Mouse (Mus musculus) cortical plate, adult 2 months (tissue): ENCODE data around the gene Slc6a20a. TPM values are rescaled to one million over a fixed set of nuclear protein-coding genes. Genes with fewer than 3 reads are reported as not detected.
A peak's percentile ranks its signal among the peaks of the same experiment; 100 is the strongest.

Source experiments
- H3K27ac ChIP-seq: fragments of 200-500 bp; 2 replicates; pipeline ENCODE4 v1.5.1; 2012; ENCODE audit warnings: low read length, control low read depth, inconsistent platforms; ENCODE audit not compliant: insufficient read depth
- H3K4me1 ChIP-seq: fragments of 200-500 bp; 2 replicates; pipeline ENCODE4 v1.6.1; 2011; ENCODE audit warnings: low read length; ENCODE audit not compliant: control insufficient read depth, insufficient read depth
- H3K4me3 ChIP-seq: fragments of 200-500 bp; 2 replicates; pipeline ENCODE4 v1.5.1; 2011; ENCODE audit warnings: mild to moderate bottlenecking, low read length, control low read depth; ENCODE audit not compliant: insufficient read depth
- CTCF ChIP-seq: fragments of 200-500 bp; IDR thresholded peaks from 2 replicates; pipeline ENCODE4 v1.5.1; 2011; ENCODE audit warnings: mild to moderate bottlenecking, control low read depth, low read length; ENCODE audit not compliant: insufficient read depth; ENCODE audit errors: extremely low read depth
- POLR2A ChIP-seq: fragments of 200-500 bp; IDR thresholded peaks from 2 replicates; pipeline ENCODE4 v1.6.1; 2011; ENCODE audit warnings: mild to moderate bottlenecking, low read length, control low read depth; ENCODE audit not compliant: insufficient read depth; ENCODE audit errors: extremely low read depth
- polyA plus RNA-seq: library from polyadenylated mRNA; depleted of rRNA; stranded (reverse); fragments of >200 nt; gene quantifications from 2 replicates; pipeline ENCODE4 v1.2.3, GENCODE M21; 2012; rRNA removed

Gene Slc6a20a
- polyA plus RNA-seq = 19.0 and 23.0 TPM in 2 replicates

DNA sequence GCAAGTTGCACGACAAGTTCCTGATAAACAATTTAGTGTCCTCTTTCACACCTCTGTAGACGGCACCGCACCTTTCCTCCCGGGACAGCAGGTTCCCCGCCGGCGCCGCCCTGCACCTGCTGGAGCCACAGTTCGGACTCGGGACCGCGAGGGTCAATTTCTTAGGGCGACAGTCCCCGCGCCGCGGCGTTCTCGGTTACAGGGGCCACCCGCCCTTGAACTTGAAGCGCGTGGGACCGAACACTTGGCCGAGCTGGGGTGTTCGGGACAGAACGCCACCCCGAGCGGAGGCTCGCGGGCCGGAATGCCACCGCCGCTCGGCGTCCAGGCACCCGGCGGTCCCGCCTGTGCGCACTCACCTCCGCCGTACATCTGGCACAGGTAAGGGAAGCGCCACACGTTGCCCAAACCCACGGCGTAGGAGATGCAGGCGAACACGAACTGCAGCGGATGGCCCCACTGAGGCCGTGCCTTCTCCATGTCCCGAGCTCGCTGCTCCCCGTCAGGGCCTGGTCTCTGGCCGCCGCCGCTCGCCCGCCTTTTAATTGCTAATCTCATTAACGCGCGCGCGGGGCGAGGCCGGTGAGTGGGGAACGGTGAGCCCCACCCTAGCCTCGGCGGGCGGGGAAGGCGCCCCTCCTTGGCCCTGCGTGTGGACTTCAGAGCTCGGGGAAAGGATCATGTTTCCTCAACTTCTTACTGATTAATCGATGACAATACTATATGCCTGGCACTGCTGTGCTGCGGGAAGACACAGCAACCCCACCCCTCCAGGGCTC is at the start of gene Slc6a20a, which contains the start of gene Ccr9:
TSS of gene Slc6a20a (minus strand) at position 559 of the 779 bp plus-strand sequence.
TSS of gene Ccr9 (plus strand) at position 113 of the 779 bp plus-strand sequence.
- Histone ChIP-seq H3K27ac (peak within 1 kb of the TSS; percentile 37; the same call in 1 of the 2 replicates), H3K4me1 (no peaks in the 10 kb centered on the region), H3K4me3 (peak within 1 kb of the TSS; percentile 23)
- TF ChIP-seq CTCF (no peak), POLR2A (no peak)

DNA sequence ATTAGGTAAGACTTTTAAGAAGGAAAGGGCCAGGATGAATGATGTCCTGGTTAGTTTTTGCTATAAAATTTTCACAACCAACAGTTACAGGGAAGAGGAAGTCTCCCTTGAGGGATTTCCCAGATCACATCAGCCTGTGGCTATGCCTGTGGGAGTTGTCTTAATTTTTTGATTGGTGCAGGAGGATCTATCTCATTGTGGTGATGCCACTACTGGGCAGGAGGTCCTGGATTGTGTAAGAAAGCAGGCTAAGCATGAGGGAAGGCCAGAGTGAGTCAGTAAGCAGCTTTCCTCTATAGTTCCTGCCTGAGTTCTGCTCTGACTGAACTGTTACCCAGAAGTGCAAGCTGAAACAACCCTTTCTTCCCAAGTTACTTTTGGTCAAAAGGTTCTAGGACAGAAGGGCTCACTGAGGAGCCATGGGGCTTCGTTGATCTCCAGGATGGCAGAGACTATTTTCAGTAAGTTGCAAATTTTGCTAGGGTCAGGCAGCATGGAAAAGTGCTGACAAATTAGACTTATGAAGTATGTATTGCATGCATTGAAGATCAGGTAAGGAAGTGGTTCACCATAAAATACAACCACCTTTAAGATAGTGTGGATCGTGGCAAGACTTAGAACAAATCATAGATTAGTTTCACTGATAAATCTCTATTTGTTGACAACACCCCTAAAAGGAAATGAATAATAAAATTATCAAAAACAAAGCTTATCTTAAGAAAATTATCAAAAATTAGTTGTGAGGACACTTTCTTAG is 44.2 kb upstream of the Slc6a20a start:
- Histone ChIP-seq H3K27ac (no peak overlapping the region), H3K4me1 (no peaks in the 10 kb centered on the region), H3K4me3 (no peak overlapping the region)
- no peak for TF ChIP-seq POLR2A

DNA sequence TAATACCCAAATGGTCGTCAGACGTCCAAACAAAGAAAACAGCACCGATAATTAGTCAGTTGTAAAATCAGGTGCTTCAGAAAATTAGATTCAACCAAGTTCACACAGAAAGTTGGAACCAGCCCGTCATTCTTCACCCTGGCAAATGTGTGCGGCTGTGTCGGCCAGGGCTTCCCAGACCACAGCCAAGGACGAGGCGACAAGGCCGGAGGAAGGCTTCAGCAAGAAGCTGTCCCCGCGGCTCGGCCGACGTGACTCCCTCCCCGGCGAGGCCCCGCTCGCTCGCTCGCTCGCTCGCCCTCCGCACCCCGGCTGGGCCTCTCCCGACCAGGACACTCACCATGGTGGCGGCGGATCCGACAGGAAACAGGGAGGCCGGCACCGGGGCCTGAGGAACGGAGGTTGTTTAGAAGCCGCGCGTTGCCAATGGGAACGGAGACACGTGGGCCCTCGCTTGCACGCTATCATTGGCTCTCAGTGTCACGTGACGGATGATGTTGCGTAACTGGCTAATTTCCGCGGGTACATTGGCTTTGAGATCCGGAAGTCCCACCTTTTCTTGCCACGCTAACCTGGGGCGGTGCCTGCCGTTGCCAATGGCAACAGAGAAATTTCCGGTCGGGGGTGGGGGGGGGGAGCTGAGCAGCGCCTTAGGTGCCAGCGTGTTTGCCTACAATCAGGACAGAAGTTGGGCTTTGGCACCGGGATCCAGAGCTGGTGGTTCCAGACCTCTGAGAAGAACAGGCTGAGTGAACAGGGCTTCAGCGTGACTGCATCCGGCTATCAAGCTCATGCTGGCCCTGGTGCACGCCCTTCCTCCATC is 38.7 kb upstream of the Slc6a20a start, which contains the start of gene Lztfl1:
TSS of gene Lztfl1 (minus strand) at position 512 of the 823 bp plus-strand sequence.
- peaks cover 4% of the 10 kb centered on the region for H3K4me1 ChIP-seq
- no peak within 1 kb of the TSS for H3K27ac ChIP-seq
- peak within 1 kb of the TSS; percentile 54 for H3K4me3 ChIP-seq
- TF ChIP-seq POLR2A (peak; percentile 57), CTCF (no peak)

DNA sequence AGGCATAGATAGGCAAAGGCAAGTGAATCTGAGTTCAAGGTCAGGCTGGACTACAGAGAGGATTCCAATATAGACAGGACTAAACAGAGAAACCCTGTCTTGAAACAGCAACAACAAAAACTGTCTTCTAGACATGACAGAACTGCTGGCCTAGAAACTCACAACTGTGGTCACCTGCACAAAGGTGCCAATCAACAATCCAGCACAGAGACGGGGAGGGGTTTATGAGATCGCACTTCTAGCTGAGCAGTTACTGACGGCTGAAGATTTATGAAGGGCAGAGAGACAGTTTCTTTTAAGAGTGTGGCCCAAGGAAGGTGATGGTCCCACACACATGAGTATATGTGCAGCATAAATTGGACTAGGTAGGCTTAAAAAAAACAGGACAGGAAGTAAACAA is 37.6 kb upstream of the Slc6a20a start:
- H3K4me1 ChIP-seq = peaks cover 4% of the 10 kb centered on the region
- peak overlapping the region; percentile 54; the same call in 1 of the 2 replicates for H3K4me3 ChIP-seq
- TF ChIP-seq CTCF (no peak), POLR2A (no peak)
- H3K27ac ChIP-seq = no peak overlapping the region

DNA sequence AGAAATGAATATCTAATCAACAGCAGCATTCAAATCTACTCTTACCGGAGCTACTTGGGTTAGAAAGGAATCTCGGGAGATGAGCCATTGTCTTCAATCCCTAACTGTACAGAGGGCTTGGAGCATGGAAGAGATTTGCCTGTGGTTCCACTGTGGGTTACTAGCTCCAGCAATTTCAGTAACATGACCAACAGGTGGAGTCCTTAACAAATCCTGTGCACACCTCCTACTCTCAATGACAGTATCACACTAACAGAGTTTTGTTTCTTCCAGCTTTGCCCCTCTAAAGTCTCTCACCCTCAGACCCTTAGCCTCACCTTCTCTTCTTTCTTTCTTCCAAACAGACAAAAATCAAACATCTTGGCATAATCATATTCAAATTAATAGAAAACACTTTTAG is 34.4 kb upstream of the Slc6a20a start:
- TF ChIP-seq POLR2A (no peak), CTCF (no peak)
- H3K4me1 ChIP-seq = peaks cover 4% of the 10 kb centered on the region
- H3K4me3 ChIP-seq = no peak overlapping the region
- H3K27ac ChIP-seq = no peak overlapping the region

DNA sequence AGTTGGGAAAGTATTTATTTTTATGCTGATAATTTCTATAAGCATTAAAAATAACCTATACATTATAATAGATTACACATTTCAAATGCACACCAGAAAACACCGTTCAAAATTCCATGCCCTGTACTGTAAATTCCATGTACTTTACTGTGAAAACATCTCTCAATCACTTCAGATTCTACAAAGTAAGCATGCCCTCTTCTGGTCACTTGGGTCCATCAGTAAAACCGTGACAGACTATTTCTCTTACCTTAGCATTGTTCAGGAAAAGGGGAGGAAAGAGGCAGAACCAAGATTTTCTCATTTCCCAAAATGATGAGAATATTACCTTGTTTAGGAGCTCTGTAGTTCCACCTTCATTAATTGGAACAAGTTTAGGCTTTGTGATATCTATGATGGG is 30.5 kb upstream of the Slc6a20a start:
- TF ChIP-seq POLR2A = no peak
- no peak for TF ChIP-seq CTCF
- Histone ChIP-seq H3K4me1 (no peaks in the 10 kb centered on the region), H3K4me3 (no peak overlapping the region), H3K27ac (no peak overlapping the region)

DNA sequence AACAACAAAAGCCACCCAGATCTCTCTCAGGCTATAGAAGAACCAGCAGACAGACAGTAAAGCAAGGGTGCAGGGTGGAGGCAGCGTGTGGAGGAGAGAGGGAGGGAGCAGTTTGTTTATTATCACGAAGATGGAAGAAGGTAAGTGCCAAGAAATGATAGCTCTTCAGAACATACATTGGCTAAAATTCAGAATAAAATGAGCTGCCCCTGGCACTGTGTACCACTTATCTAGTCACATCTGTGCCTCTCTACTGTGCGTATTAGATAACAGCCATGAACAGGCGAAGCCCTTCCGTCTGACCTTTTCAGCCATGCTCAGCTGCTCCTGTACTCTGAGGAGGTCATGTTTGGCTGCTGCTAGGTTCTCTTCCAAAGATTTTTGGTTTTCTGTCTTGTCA is 23.1 kb upstream of the Slc6a20a start:
- H3K27ac ChIP-seq = no peak overlapping the region
- H3K4me1 ChIP-seq = no peaks in the 10 kb centered on the region
- H3K4me3 ChIP-seq = no peak overlapping the region
- no peak for TF ChIP-seq POLR2A
- TF ChIP-seq CTCF = no peak

DNA sequence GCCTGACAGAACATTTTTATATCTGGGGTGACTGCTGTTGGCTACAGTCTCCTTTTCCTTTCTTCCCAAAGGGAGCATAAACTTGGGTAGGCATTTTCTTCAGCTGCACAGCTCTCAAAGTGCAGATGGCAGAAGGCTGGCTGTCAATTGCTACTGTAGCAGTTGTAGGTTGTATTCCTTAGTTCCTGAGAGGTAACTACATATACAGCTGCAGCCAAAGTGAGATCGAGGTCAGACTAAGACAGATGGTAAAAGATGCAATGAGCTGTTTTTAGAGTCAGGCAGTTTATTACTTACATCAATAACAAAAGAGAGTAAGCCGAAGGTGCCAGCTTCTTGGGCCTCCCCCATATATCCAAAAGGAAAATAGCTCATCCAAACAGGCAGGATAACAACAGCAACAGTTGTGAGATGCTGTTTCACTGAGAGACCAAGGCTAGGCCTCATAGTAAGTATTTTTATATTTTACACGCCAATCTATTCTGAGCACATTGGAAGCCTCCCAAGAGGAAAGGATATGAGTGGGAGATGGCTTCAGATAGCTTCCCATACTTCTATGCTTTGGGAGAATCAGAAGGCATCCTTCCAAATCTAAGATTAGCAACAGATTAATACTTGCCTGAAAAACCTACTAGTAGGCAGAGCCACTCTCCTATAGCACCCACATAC is 17.1 kb upstream of the Slc6a20a start:
- TF ChIP-seq POLR2A (no peak), CTCF (no peak)
- Histone ChIP-seq H3K4me1 (no peaks in the 10 kb centered on the region; the same call in 1 of the 2 replicates), H3K4me3 (no peak overlapping the region), H3K27ac (no peak overlapping the region)

DNA sequence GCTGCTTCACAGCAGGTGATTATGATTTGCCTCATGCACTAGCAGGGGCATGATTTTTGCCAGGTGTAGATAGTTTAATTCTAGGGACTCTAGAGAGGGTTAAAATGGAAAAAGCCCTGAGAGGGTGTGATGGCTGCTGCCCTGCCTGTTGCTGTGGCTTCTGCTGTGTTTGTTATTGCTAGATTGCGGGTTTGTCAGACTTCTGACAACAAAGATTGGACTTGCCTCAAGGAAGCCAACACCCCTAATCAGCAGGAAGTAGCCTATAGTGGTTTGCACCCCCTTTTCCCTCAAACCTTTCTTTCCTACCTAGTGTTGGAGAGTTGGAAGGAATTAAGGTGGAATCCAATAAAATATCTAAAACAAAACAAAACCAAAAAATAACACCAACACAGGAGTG is 9.5 kb upstream of the Slc6a20a start:
- Histone ChIP-seq H3K27ac (no peak overlapping the region), H3K4me3 (no peak overlapping the region), H3K4me1 (no peaks in the 10 kb centered on the region)
- TF ChIP-seq CTCF (no peak), POLR2A (no peak)
